In the genomic region with DNA sequence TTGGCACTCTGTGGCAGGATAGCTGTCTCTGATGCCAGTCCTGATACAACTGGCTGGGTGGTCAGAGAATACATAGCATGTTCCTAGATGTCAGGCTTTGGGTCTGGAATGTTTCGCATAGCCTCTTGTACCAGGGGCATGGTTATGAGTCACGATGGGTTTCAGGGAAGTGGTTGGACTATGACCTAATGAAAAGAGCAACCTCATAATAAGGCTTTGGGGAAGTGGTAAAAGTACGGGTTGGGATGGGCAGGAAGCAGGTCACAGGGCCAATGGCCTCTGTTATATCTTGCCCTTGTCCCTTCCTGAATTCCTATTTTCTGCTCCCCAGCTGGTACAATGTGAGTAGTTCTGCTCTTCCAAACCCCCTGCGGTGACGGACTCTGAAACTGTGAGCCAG, we compare ENCODE assay signal across 26 mouse cellular contexts. TPM values are rescaled to one million over a fixed set of nuclear protein-coding genes. Genes with fewer than 3 reads are reported as not detected.
DNase-seq lines count a peak whose midpoint lies in the region; ATAC-seq lines count a peak whose summit lies in the region.
"Had no signal": no experiment of that assay in that cellular context is flagged by ENCODE, and none has a peak within 500 bp of the region (broad histone marks: within the 10 kb centered on the region; RNA-seq: fewer than 3 reads in every experiment).

No protein-coding gene starts in this region.

- no peaks in the 10 kb centered on the region for H3K9me3 ChIP-seq in midbrain, embryonic 11.5 days (ENCODE audit: control insufficient read depth, low read length)
- H3K9me3 ChIP-seq in midbrain, embryonic 14.5 days (ENCODE audit: control insufficient read depth, low read length), result no peaks in the 10 kb centered on the region
- H3K9me3 ChIP-seq: limb, embryonic 13.5 days; liver, embryonic 15.5 days had no signal

- H3K4me2 ChIP-seq in midbrain, embryonic 11.5 days, result no peak overlapping the region
- H3K4me2 ChIP-seq in midbrain, embryonic 14.5 days (ENCODE audit: low read length), result no peak overlapping the region
- H3K4me2 ChIP-seq: heart, embryonic 11.5 days; limb, embryonic 13.5 days; liver, embryonic 15.5 days had no signal

- intact Hi-C loops in left cerebral cortex, postnatal 36 days (cut with DNase I), result no loop called here

- H3K9ac ChIP-seq in midbrain, embryonic 11.5 days (ENCODE audit: low read length), result no peak overlapping the region
- H3K9ac ChIP-seq in midbrain, embryonic 14.5 days (replicated peaks; ENCODE audit: low read length), result no peak overlapping the region
- H3K9ac ChIP-seq: limb, embryonic 13.5 days; liver, embryonic 15.5 days had no signal

- H3K4me3 ChIP-seq in midbrain, embryonic 11.5 days (ENCODE audit: low read depth, low read length), result no peak overlapping the region
- H3K4me3 ChIP-seq in midbrain, embryonic 14.5 days (replicated peaks; ENCODE audit: low read depth, low read length), result no peak overlapping the region
- H3K4me3 ChIP-seq: limb, embryonic 13.5 days; liver, embryonic 15.5 days had no signal

- peak; percentile 10 for DNase-seq in midbrain, embryonic 11.5 days (ENCODE audit: low spot score, missing footprints)
- no peak for DNase-seq in midbrain, embryonic 14.5 days
- no peak for DNase-seq in layer of hippocampus, postnatal 14 days (ENCODE audit: low spot score in 2 of 2)
- DNase-seq in urinary bladder, postnatal 10 days (ENCODE audit: low spot score), result no peak
- DNase-seq in left cerebral cortex, postnatal 36 days (ENCODE audit: low spot score in 2 of 2), result no peak
- DNase-seq: adrenal gland, postnatal 10 days; cerebellum, adult 9-10 months; gastrocnemius, postnatal 10 days; heart, adult 11 months; kidney, adult 2 months; layer of hippocampus, postnatal 36 days; lung, postnatal 10 days; right cerebral cortex, adult 18-20 months had no signal

- no peaks in the 10 kb centered on the region for H3K27me3 ChIP-seq in midbrain, embryonic 11.5 days (ENCODE audit: control insufficient read depth, insufficient read depth, low read length)
- 0 out of 2 replicates have a peak, but pooled peaks cover 4% of the 10 kb centered on the region for H3K27me3 ChIP-seq in midbrain, embryonic 14.5 days (ENCODE audit: control insufficient read depth, insufficient read depth, low read length)
- H3K27me3 ChIP-seq: liver, embryonic 15.5 days had no signal

- ATAC-seq in midbrain, embryonic 11.5 days (ENCODE audit: low FRiP score), result no peak
- ATAC-seq in midbrain, embryonic 14.5 days (ENCODE audit: low FRiP score, low TSS enrichment), result no peak
- peak; percentile 79 for ATAC-seq in granulocyte monocyte progenitor cell, adult 5-6 weeks (replicated peaks; ENCODE audit: poor library complexity, severe bottlenecking)
- ATAC-seq in megakaryocyte progenitor cell, adult 5-6 weeks (replicated peaks; ENCODE audit: poor library complexity), result peak; percentile 95
- ATAC-seq: forebrain, embryonic 16.5 days; midbrain, embryonic 16.5 days had no signal

- H3K27ac ChIP-seq in midbrain, embryonic 11.5 days (ENCODE audit: low read depth, low read length), result no peak overlapping the region
- no peak overlapping the region for H3K27ac ChIP-seq in midbrain, embryonic 14.5 days (replicated peaks; ENCODE audit: low read depth, low read length)
- H3K27ac ChIP-seq: kidney, postnatal 0 days; limb, embryonic 13.5 days; liver, embryonic 15.5 days had no signal

- H3K36me3 ChIP-seq in midbrain, embryonic 11.5 days (ENCODE audit: control insufficient read depth, insufficient read depth, low read length), result no peaks in the 10 kb centered on the region
- H3K36me3 ChIP-seq in midbrain, embryonic 14.5 days (ENCODE audit: control insufficient read depth, insufficient read depth, low read length), result no peaks in the 10 kb centered on the region
- H3K36me3 ChIP-seq: limb, embryonic 13.5 days; liver, embryonic 15.5 days had no signal

- 87% methylated on average over 5 of the region's 5 CpGs for WGBS in midbrain, embryonic 11.5 days
- 92% methylated on average over 5 of the region's 5 CpGs for WGBS in midbrain, embryonic 14.5 days

- peaks cover 3% of the 10 kb centered on the region; the same call in 1 of the 2 replicates for H3K4me1 ChIP-seq in midbrain, embryonic 11.5 days (ENCODE audit: control insufficient read depth, insufficient read depth, low read length)
- peaks cover 23% of the 10 kb centered on the region for H3K4me1 ChIP-seq in midbrain, embryonic 14.5 days (ENCODE audit: control insufficient read depth, insufficient read depth, low read length)
- H3K4me1 ChIP-seq: liver, embryonic 15.5 days had no signal

RNA-seq across cellular contexts. Expression of a gene that starts 59.5 kb away (rescaled TPM):
- 0.25 and 0.88 TPM in 2 replicates for polyA plus RNA-seq in midbrain, embryonic 11.5 days (2014; fragmentation: Nextera tagmentation; extraction: Ambion mirVana)
- 3.2 and 3.3 TPM in 2 replicates for polyA plus RNA-seq in midbrain, embryonic 14.5 days (2014; fragmentation: Nextera tagmentation; extraction: Ambion mirVana)
- total RNA-seq in granulocyte monocyte progenitor cell, adult 5-6 weeks (2014; fragmentation: Nextera tagmentation), result not detected in 2 replicates
- not detected in 2 replicates for total RNA-seq in granulocyte monocyte progenitor cell, adult 5-6 weeks (2017)
- total RNA-seq in megakaryocyte progenitor cell, adult 5-6 weeks (2015), result not detected in 2 replicates
- total RNA-seq in megakaryocyte progenitor cell, adult 5-6 weeks (2017), result not detected in 2 replicates
- total RNA-seq in layer of hippocampus, postnatal 14 days (2021), result not detected
- total RNA-seq in left cerebral cortex, postnatal 36 days (2021), result not detected
- total RNA-seq: adrenal gland, postnatal 10 days; layer of hippocampus, adult 18-20 months; layer of hippocampus, postnatal 36 days; left cerebral cortex, postnatal 14 days; megakaryocyte-erythroid progenitor cell, adult 5-6 weeks had no signal
- polyA plus RNA-seq: forebrain, embryonic 16.5 days; heart, postnatal 0 days; neural tube, embryonic 14.5 days had no signal

Comparison
In these comparisons a context has a peak if more than half of its experiments do, and no peak if none do; other contexts are left out.
1. ATAC-seq: peak in granulocyte monocyte progenitor cell, adult 5-6 weeks (single experiment) and megakaryocyte progenitor cell, adult 5-6 weeks (single experiment); none in midbrain, embryonic 11.5 days (single experiment) and midbrain, embryonic 14.5 days (single experiment).